Mouse (Mus musculus): ENCODE measurements around the gene Aamp. TPM values are rescaled to one million over a fixed set of nuclear protein-coding genes. Genes with fewer than 3 reads are reported as not detected.

Aamp gene
- polyA plus RNA-seq, 1 experiment from 2014 or later = 204 TPM

DNA sequence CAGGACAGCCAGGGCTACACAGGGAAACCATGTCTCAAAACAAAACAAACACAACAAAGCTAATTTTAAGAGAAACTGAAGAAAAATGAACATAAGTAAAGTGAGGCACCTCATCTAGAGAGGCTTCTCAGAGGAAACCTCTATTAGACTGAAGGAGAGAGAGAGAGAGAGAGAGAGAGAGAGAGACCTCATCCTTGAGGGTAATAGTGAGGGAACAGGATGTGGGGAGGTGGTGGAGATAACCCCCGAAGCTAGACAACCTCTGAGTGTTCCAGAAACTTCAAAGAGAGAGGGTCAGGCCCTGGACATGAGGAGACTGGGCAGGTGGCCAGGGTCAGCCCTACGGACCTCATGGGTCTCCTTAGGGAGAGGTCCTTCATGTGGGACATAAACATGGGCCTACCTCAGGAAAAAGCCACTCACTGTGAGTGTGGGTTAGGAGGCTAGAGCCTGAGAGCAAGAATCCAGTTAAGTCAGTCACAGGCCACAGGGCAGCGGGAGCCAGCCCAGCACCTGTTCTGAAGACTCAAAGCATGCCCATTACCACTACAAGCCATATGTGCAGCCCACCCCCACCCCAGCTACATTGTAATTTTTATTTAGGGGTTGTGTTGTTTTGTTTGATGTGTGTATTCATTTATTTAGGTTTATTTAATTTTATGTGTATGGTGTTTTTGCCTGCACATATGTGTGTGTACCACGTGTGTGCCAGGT lies 31.7 kb upstream of the Aamp start:
- Histone ChIP-seq H3K4me3 (ENCODE audit: low read depth, low read length) (no peak overlapping the region), H3K4me1 (ENCODE audit: control insufficient read depth, insufficient read depth, low read length) (no peaks in the 10 kb centered on the region), H3K9me3 (ENCODE audit: control insufficient read depth, low read length) (no peaks in the 10 kb centered on the region), H3K9ac (replicated peaks; ENCODE audit: low read depth, low read length) (no peak overlapping the region), H3K27me3 (ENCODE audit: control insufficient read depth, insufficient read depth, low read length) (no peaks in the 10 kb centered on the region), H3K4me2 (ENCODE audit: low read depth, low read length) (no peak overlapping the region), H3K27ac (ENCODE audit: low read depth, low read length) (no peak overlapping the region), H3K36me3 (ENCODE audit: control insufficient read depth, insufficient read depth, low read length) (no peaks in the 10 kb centered on the region)
- WGBS = 81% methylated on average over 4 of the region's 4 CpGs
- no peak for ATAC-seq (ENCODE audit: low read depth)

DNA sequence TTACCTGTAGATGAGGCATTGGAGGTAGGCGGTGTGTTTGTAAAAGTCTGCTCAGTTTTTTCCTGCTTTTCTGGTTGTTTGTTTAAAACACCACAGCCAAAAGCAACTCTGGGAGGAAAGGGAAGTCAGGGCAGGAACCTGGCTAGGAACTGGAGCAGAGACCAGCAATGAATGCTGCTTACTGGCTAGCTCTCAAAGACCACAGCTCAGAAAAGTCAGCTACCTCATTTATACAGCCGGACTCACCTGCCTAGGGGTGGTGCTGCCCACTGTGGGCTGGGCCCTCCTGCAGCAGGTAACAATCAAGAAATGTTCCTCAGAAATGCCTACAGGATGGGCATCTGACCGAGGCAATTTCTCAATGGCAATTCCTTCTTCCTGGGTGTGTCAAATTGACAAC lies 30.3 kb upstream of the Aamp start:
- Histone ChIP-seq H3K27me3 (ENCODE audit: control insufficient read depth, insufficient read depth, low read length) (no peaks in the 10 kb centered on the region), H3K4me2 (ENCODE audit: low read depth, low read length) (no peak overlapping the region), H3K9ac (replicated peaks; ENCODE audit: low read depth, low read length) (no peak overlapping the region), H3K9me3 (ENCODE audit: control insufficient read depth, low read length) (no peaks in the 10 kb centered on the region), H3K4me3 (ENCODE audit: low read depth, low read length) (no peak overlapping the region), H3K27ac (ENCODE audit: low read depth, low read length) (no peak overlapping the region), H3K36me3 (ENCODE audit: control insufficient read depth, insufficient read depth, low read length) (no peaks in the 10 kb centered on the region), H3K4me1 (ENCODE audit: control insufficient read depth, insufficient read depth, low read length) (no peaks in the 10 kb centered on the region)
- WGBS = 87% methylated on average over 3 of the region's 3 CpGs
- ATAC-seq (ENCODE audit: low read depth) = no peak

DNA sequence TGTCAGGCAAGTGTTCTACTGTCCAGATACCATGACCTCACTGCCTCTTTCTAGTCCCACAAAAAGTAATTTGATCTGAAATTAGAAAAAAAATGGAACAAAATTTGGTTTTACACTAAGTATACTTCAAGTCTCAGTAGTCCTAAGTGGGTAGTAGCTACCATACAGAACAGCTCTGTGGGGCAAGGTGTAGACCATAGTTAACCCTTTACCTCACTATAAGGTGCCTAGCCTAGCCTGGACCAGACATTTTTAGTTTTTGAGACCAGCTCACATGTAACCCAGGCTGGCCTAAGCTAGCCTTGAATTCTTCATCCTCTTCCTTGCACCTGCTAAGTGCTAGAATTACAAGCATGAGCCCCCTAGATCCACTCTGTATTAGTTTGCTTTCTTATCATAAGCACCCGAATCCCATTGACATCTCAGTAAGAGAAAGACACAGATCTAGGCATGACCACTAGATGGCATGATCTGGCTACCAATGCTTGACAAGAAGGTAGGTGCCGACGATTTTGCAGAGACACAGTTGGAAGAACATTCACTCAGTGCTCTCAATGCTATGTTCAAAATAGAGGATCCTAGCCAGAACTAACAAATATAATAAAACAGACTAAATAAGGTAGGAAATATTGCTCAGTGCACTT lies 28.6 kb upstream of the Aamp start:
- Histone ChIP-seq H3K36me3 (ENCODE audit: control insufficient read depth, insufficient read depth, low read length) (no peaks in the 10 kb centered on the region), H3K27me3 (ENCODE audit: control insufficient read depth, insufficient read depth, low read length) (no peaks in the 10 kb centered on the region), H3K4me1 (ENCODE audit: control insufficient read depth, insufficient read depth, low read length) (no peaks in the 10 kb centered on the region), H3K9ac (replicated peaks; ENCODE audit: low read depth, low read length) (no peak overlapping the region), H3K27ac (ENCODE audit: low read depth, low read length) (no peak overlapping the region), H3K4me3 (ENCODE audit: low read depth, low read length) (no peak overlapping the region), H3K9me3 (ENCODE audit: control insufficient read depth, low read length) (no peaks in the 10 kb centered on the region), H3K4me2 (ENCODE audit: low read depth, low read length) (no peak overlapping the region)
- WGBS = 6% methylated on average over 3 of the region's 3 CpGs
- ATAC-seq (ENCODE audit: low read depth) = peak; percentile 65; the same call in 1 of the 2 replicates

DNA sequence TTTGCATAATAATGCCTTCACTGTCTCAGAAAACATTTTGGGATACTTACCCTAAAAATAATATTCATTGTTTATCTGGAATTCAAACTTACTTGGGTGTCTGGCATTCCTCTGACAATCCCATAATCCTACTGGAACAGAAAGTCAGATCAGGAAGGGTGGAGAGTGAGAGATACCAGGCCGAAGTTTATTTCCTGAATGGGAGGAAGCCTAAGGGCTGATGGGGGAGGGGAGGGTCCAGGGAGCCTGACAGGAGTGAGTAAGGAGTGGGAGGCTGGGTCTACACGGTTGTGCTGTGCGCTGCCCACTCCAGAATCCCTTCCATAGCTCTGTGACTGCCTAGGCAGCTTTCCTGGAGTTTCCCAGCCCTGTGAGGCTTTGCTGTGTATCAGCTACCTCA lies 25.2 kb upstream of the Aamp start:
- ATAC-seq (ENCODE audit: low read depth) = no peak
- Histone ChIP-seq H3K4me1 (ENCODE audit: control insufficient read depth, insufficient read depth, low read length) (no peaks in the 10 kb centered on the region), H3K36me3 (ENCODE audit: control insufficient read depth, insufficient read depth, low read length) (no peaks in the 10 kb centered on the region), H3K27ac (ENCODE audit: low read depth, low read length) (no peak overlapping the region), H3K27me3 (ENCODE audit: control insufficient read depth, insufficient read depth, low read length) (no peaks in the 10 kb centered on the region), H3K4me3 (ENCODE audit: low read depth, low read length) (no peak overlapping the region), H3K9me3 (ENCODE audit: control insufficient read depth, low read length) (no peaks in the 10 kb centered on the region), H3K9ac (replicated peaks; ENCODE audit: low read depth, low read length) (no peak overlapping the region), H3K4me2 (ENCODE audit: low read depth, low read length) (no peak overlapping the region)
- WGBS = 55% methylated on average over 3 of the region's 3 CpGs

DNA sequence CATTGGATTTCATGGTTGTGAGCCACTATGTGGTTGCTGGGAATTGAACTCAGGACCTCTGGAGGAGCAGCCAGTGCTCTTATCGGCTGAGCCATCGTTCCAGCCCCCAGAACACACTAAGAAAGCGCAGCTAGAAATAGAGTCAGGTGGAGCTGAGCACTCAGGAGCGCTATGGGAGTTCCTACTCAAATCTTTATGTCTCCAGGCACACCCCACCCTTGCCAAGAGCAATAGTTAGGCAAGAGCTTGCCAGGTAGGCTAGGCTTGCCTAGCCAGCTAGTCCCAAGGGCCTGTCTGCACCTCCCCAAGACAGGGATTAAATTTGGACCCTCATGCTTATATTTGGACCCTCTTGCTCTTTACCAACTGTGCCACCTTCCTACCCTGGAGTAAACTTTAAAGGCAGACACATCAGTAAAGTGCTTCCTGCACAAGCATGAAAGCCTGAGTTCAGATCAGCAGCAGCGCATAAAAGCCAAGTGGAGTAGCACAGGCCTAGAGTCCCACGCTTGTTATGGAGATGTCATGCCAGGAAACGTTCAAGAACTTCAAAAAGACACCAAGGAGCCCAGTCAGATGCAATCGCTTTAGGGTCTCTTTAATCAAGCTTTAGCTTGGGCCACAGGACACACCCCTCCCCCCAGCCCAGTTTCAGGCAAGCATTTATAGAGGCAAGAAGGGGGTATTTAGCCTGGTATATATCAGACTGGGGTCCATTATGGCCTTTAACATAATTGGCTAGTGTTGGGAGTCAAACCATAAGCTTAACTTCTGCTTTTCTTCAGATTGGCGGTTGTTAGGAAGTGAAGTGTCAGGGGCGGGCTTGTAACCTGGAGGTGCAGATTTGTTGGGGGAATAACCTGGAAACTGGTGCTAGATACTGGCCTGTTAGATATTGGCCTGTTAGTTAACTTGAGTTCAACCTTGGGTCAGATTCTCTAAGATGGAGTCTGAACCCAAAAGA lies 23.7 kb upstream of the Aamp start:
- H3K4me2 ChIP-seq (ENCODE audit: low read depth, low read length) = no peak overlapping the region
- no peak for ATAC-seq (ENCODE audit: low read depth)
- H3K4me1 ChIP-seq (ENCODE audit: control insufficient read depth, insufficient read depth, low read length) = peaks cover 7% of the 10 kb centered on the region; the same call in 1 of the 2 replicates
- H3K9ac ChIP-seq (replicated peaks; ENCODE audit: low read depth, low read length) = no peak overlapping the region
- H3K4me3 ChIP-seq (ENCODE audit: low read depth, low read length) = no peak overlapping the region
- no peaks in the 10 kb centered on the region for H3K9me3 ChIP-seq (ENCODE audit: control insufficient read depth, low read length)
- 57% methylated on average over 10 of the region's 10 CpGs for WGBS
- H3K27me3 ChIP-seq (ENCODE audit: control insufficient read depth, insufficient read depth, low read length) = no peaks in the 10 kb centered on the region
- H3K27ac ChIP-seq (ENCODE audit: low read depth, low read length) = no peak overlapping the region
- no peaks in the 10 kb centered on the region for H3K36me3 ChIP-seq (ENCODE audit: control insufficient read depth, insufficient read depth, low read length)

DNA sequence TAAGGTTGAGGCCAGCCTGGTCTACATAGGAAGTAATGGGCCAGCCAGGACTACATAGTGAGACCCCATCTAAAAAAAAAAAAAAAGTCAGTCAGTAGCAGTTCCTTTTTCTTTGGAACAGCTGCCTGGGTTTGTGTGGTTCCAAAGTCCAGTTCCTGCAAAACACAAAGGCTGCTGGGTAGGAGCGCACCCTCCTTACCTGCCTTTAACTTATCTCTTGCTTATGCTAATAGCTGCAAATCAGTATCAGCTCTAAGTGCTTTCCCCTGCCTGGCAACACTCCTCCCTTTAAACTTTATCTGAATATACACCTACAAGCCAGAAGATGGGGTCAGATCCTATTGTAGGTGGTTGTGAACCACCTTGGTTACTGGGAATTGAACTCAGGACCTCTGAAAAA lies 22.6 kb upstream of the Aamp start:
- WGBS = 95% methylated on average over 1 of the region's 1 CpGs
- H3K9ac ChIP-seq (replicated peaks; ENCODE audit: low read depth, low read length) = no peak overlapping the region
- H3K27ac ChIP-seq (ENCODE audit: low read depth, low read length) = no peak overlapping the region
- H3K4me1 ChIP-seq (ENCODE audit: control insufficient read depth, insufficient read depth, low read length) = peaks cover 7% of the 10 kb centered on the region; the same call in 1 of the 2 replicates
- H3K36me3 ChIP-seq (ENCODE audit: control insufficient read depth, insufficient read depth, low read length) = no peaks in the 10 kb centered on the region
- no peak for ATAC-seq (ENCODE audit: low read depth)
- no peak overlapping the region for H3K4me2 ChIP-seq (ENCODE audit: low read depth, low read length)
- H3K9me3 ChIP-seq (ENCODE audit: control insufficient read depth, low read length) = no peaks in the 10 kb centered on the region
- no peak overlapping the region for H3K4me3 ChIP-seq (ENCODE audit: low read depth, low read length)
- H3K27me3 ChIP-seq (ENCODE audit: control insufficient read depth, insufficient read depth, low read length) = no peaks in the 10 kb centered on the region

DNA sequence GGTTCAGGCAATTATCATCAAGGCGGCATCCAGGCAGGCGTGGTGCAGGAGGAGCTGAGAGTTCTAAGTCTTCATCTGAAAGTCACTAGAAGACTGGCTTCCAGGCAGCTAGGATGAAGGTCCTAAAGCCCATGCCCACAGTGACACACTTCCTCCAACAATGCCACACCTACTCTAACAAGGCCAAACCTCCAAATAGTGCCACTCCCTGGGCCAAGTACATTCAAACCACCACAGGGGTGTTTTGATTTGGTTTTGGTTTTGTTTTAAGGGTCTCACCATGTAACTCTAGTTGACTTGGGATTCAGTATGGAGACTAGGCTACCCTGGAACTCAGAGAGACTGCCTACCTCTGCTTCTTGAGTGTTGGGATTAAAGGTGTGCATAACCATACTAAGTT lies 21.0 kb upstream of the Aamp start, which contains the start of gene Tmbim1:
Gene Tmbim1, minus strand, starts transcription at position 101 of the 400 bp plus-strand sequence.
- Histone ChIP-seq H3K4me2 (ENCODE audit: low read depth, low read length) (peak within 1 kb of the TSS; percentile 60; the same call in 1 of the 2 replicates), H3K36me3 (ENCODE audit: control insufficient read depth, insufficient read depth, low read length) (no peaks in the 10 kb centered on the region), H3K9me3 (ENCODE audit: control insufficient read depth, low read length) (no peaks in the 10 kb centered on the region), H3K27me3 (ENCODE audit: control insufficient read depth, insufficient read depth, low read length) (no peaks in the 10 kb centered on the region), H3K4me3 (ENCODE audit: low read depth, low read length) (no peak within 1 kb of the TSS), H3K27ac (ENCODE audit: low read depth, low read length) (no peak within 1 kb of the TSS), H3K9ac (replicated peaks; ENCODE audit: low read depth, low read length) (no peak within 1 kb of the TSS), H3K4me1 (ENCODE audit: control insufficient read depth, insufficient read depth, low read length) (peaks cover 7% of the 10 kb centered on the region; the same call in 1 of the 2 replicates)
- ATAC-seq (ENCODE audit: low read depth) = no peak
- 82% methylated on average over 2 of the region's 2 CpGs for WGBS

DNA sequence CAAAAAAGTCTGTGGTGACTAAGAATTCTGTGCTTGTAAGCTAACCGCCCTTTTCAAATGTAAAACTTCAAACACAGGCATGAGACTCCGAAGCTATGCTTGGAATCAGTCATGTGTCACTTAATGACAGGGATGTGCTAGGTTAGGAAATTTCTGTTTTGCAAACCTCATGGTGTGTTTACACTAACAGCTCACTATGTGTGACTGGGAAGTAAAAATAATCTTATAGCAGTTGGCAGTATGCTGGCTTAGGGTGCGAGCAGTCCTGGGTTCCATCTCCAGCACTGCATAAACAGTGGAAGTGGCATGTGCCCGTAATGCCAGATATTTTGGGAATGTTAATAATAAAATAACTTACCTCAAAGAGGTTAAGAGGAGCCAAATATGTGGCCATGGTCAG lies 20.4 kb upstream of the Aamp start:
- H3K9ac ChIP-seq (replicated peaks; ENCODE audit: low read depth, low read length) = no peak overlapping the region
- no peak overlapping the region for H3K4me2 ChIP-seq (ENCODE audit: low read depth, low read length)
- ATAC-seq (ENCODE audit: low read depth) = no peak
- no peak overlapping the region for H3K27ac ChIP-seq (ENCODE audit: low read depth, low read length)
- no peak overlapping the region for H3K4me3 ChIP-seq (ENCODE audit: low read depth, low read length)
- H3K27me3 ChIP-seq (ENCODE audit: control insufficient read depth, insufficient read depth, low read length) = no peaks in the 10 kb centered on the region
- no peaks in the 10 kb centered on the region for H3K9me3 ChIP-seq (ENCODE audit: control insufficient read depth, low read length)
- H3K4me1 ChIP-seq (ENCODE audit: control insufficient read depth, insufficient read depth, low read length) = peaks cover 7% of the 10 kb centered on the region; the same call in 1 of the 2 replicates
- H3K36me3 ChIP-seq (ENCODE audit: control insufficient read depth, insufficient read depth, low read length) = no peaks in the 10 kb centered on the region
- 74% methylated on average over 4 of the region's 4 CpGs for WGBS

Data from neural tube, embryonic 14.5 days (tissue).